Mouse (Mus musculus): ENCODE measurements around the gene Dapk3. TPM values are rescaled to one million over a fixed set of nuclear protein-coding genes. Genes with fewer than 3 reads are reported as not detected.
"Not testable (repeated sequence)": the region's sequence is repeated elsewhere in the genome, so short reads cannot be mapped to it uniquely, and the experiment has no call there.

The Dapk3 gene
- polyA plus RNA-seq, 1 experiment from 2014 or later = 17.8 TPM

DNA sequence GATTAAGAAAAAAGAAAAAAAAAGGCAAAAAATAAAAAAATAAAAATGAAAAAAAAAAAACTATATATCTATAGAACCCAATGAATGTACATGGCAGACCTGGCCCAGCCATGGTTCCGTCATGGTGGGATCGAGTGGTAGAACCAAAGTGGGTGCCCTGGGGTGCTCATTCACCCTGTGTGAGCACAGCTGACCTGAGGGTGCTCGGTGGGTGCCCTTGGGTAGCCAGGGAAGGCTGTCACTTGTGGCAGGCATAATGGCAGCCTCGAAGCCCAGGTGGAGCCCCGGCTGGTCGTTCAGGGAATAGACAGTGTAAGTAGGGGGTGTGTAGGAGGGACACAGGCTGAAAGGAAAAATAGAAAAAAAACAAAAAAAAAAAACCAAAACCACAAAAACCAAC, 31.5 kb upstream of the Dapk3 start:
- peaks cover 98% of the 10 kb centered on the region for H3K36me3 ChIP-seq (replicated peaks)
- WGBS (ENCODE audit: insufficient replicate concordance) = 61% methylated on average over 6 of the region's 6 CpGs
- H3K4me1 ChIP-seq (replicated peaks) = peaks cover 27% of the 10 kb centered on the region
- no peak overlapping the region for H3K4me2 ChIP-seq
- H3K9ac ChIP-seq = no peak overlapping the region
- no peak overlapping the region for H3K27ac ChIP-seq (replicated peaks)
- H3K27me3 ChIP-seq = no peaks in the 10 kb centered on the region
- no peaks in the 10 kb centered on the region for H3K9me3 ChIP-seq (replicated peaks)
- ATAC-seq (ENCODE audit: insufficient read depth) = no peak
- no peak overlapping the region for H3K4me3 ChIP-seq (replicated peaks)

DNA sequence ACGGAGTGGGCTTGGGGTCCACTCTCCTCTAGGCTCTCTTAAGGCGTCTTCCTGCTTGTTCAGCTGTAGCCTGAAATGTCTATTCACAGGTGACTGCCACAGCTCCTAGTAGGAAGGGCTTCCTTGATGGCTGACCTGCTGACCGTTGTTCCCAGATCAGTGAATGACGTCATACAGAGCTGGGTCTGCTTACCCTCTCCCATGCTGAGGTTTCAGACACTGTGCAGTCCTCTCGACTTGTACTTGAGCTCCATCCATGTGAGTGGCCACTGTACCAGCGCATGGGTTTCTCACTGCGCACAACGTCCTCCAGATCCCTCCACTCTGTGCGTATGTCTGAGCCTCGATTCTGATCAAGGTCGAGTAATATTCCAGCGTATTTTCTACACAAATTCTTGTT, 30.2 kb upstream of the Dapk3 start:
- no peaks in the 10 kb centered on the region for H3K27me3 ChIP-seq
- no peak overlapping the region for H3K4me2 ChIP-seq

DNA sequence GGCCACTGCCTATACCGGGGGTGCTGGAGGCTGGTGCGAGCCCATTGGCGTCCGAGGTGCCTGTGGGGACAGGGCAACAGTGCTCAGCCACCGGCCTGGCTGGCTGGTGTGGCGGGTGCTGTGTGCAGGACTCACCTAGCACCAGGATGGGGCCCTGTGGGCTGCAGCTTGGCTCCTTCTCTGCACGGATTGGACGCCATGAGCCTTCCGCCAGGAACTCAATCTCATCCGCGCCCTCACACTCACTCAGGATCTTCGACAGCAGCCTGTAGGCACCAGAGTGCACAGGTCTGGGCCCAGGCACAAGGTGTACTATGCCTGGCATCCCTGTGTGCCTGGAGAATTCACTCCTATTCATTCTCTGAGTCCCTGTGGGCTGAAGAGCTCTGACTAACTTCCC, 28.5 kb upstream of the Dapk3 start:
- WGBS (ENCODE audit: insufficient replicate concordance) = 91% methylated on average over 12 of the region's 12 CpGs
- Histone ChIP-seq H3K9me3 (replicated peaks) (no peaks in the 10 kb centered on the region), H3K27ac (replicated peaks) (no peak overlapping the region), H3K4me2 (no peak overlapping the region), H3K36me3 (replicated peaks) (peaks cover 96% of the 10 kb centered on the region), H3K4me1 (replicated peaks) (peaks cover 21% of the 10 kb centered on the region), H3K9ac (no peak overlapping the region), H3K27me3 (no peaks in the 10 kb centered on the region), H3K4me3 (replicated peaks) (no peak overlapping the region)
- no peak for ATAC-seq (ENCODE audit: insufficient read depth)

More for the DNA sequence above, 30.2 kb upstream of the Dapk3 start:
- ATAC-seq (ENCODE audit: insufficient read depth) = no peak
- H3K27ac ChIP-seq (replicated peaks) = no peak overlapping the region; the same call in 1 of the 2 replicates
- H3K36me3 ChIP-seq (replicated peaks) = peaks cover 98% of the 10 kb centered on the region
- H3K4me1 ChIP-seq (replicated peaks) = peaks cover 17% of the 10 kb centered on the region
- no peak overlapping the region for H3K9ac ChIP-seq
- 57% methylated on average over 12 of the region's 12 CpGs for WGBS (ENCODE audit: insufficient replicate concordance)
- no peak overlapping the region for H3K4me3 ChIP-seq (replicated peaks)
- no peaks in the 10 kb centered on the region for H3K9me3 ChIP-seq (replicated peaks)

DNA sequence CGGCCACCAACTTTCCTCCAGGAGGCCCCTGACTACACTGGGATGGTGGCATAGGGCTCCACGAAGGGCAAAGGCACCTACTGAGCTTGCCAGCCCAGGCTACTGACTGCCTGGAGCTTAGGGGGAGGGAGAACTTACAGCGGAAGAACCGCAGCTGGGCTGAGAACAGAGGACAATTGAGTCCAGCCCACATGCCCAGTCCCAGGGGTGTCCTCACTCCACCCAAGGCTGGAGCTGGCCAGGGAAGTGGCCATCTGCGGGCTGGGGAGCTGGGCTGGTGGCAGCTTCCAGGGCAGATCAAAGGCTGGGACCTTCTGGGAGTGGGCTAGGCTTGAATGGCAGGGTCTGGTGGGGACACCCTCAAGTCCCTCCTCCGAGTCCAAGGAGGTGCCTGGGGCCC, 28.1 kb upstream of the Dapk3 start:
- Histone ChIP-seq H3K9ac (no peak overlapping the region), H3K27me3 (no peaks in the 10 kb centered on the region), H3K4me2 (no peak overlapping the region), H3K27ac (replicated peaks) (no peak overlapping the region), H3K4me3 (replicated peaks) (no peak overlapping the region), H3K36me3 (replicated peaks) (peaks cover 93% of the 10 kb centered on the region), H3K4me1 (replicated peaks) (peaks cover 23% of the 10 kb centered on the region), H3K9me3 (replicated peaks) (no peaks in the 10 kb centered on the region)
- 84% methylated on average over 6 of the region's 6 CpGs for WGBS (ENCODE audit: insufficient replicate concordance)
- ATAC-seq (ENCODE audit: insufficient read depth) = no peak

DNA sequence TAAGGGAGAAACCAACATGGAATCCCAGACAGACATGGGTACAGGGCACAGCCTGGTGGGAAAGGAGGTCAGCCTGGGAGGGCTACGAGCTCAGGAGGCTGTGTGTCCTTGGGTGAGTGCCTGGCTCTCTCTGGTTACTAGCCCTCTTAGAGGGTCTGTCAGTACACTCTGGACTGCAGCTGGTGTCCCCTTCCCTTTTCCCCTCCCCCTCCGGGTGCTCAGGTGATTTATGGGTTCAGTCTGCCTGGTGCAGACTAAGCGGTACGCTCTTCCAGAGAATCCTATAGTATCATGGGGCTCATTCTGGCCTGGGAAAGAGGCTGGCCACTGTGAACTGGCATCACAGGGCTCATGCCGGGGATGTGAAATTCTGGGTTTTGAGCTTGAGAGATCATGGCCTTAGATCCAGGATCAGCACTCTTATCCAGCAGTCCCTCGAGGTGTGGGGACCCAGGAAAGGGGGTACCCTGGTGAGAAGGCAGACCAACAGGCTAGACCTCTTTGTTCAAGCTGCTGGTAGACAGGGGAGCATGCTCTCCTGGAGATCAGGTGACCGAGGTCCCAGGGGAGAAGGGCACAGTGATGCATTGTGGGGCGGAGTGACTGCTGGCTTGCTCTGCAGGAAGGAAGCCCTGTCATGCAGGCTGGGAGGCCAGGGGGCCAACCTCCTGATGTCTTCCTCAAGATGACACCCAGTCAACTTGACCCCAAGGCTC, 21.0 kb upstream of the Dapk3 start:
- no peak for ATAC-seq (ENCODE audit: insufficient read depth)
- peaks cover 71% of the 10 kb centered on the region for H3K4me1 ChIP-seq (replicated peaks)
- no peak overlapping the region for H3K27ac ChIP-seq (replicated peaks)
- no peaks in the 10 kb centered on the region for H3K27me3 ChIP-seq
- H3K9me3 ChIP-seq (replicated peaks) = no peaks in the 10 kb centered on the region
- WGBS (ENCODE audit: insufficient replicate concordance) = 55% methylated on average over 8 of the region's 8 CpGs
- H3K4me3 ChIP-seq (replicated peaks) = no peak overlapping the region
- H3K9ac ChIP-seq = no peak overlapping the region
- H3K4me2 ChIP-seq = no peak overlapping the region
- H3K36me3 ChIP-seq (replicated peaks) = peaks cover 68% of the 10 kb centered on the region

DNA sequence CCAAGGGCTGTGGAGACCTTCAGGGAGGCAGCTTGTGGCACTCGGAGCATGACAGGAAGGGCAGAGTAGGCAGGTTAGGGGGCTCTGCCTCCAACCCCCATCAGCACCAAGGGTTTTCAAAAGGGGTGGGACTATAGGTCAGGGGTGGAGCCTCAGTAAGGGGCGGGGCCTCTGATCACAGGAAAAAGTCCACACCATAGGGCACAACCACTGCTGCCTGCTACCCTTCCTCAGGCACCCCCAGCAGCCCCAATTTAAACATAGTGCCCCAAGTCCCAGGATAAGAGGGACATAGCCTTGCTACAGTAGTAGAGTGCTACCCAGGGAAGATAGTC, 20.5 kb upstream of the Dapk3 start:
- Histone ChIP-seq H3K4me2 (no peak overlapping the region), H3K36me3 (replicated peaks) (peaks cover 63% of the 10 kb centered on the region), H3K27me3 (no peaks in the 10 kb centered on the region), H3K4me1 (replicated peaks) (peaks cover 76% of the 10 kb centered on the region), H3K27ac (replicated peaks) (no peak overlapping the region), H3K9me3 (replicated peaks) (no peaks in the 10 kb centered on the region), H3K9ac (no peak overlapping the region), H3K4me3 (replicated peaks) (no peak overlapping the region)
- 25% methylated on average over 2 of the region's 2 CpGs for WGBS (ENCODE audit: insufficient replicate concordance)
- ATAC-seq (ENCODE audit: insufficient read depth) = no peak

DNA sequence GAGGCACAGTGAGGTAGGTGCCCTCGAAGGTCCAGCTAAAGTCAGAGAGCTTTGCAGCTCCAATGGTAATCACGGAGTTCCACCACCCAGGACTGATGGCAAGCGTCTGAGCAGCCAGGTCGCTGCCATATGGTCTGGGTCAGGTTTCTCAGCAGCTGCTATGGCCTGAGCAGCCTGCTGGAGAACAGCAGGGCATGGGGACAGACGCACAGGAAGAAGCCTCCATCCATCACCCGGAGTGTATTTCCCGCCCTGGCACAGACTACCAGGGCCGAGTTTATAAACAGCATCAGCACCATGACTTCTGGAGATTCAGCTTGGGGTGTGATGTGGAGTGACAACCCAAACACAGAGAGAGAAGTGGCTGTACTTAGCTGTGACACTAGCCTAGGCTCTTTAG, 17.7 kb upstream of the Dapk3 start:
- no peaks in the 10 kb centered on the region for H3K27me3 ChIP-seq
- no peak overlapping the region for H3K4me3 ChIP-seq (replicated peaks)
- no peaks in the 10 kb centered on the region for H3K9me3 ChIP-seq (replicated peaks)
- H3K36me3 ChIP-seq (replicated peaks) = peaks cover 39% of the 10 kb centered on the region
- no peak overlapping the region for H3K4me2 ChIP-seq
- WGBS (ENCODE audit: insufficient replicate concordance) = 77% methylated on average over 8 of the region's 8 CpGs
- H3K4me1 ChIP-seq (replicated peaks) = peaks cover 82% of the 10 kb centered on the region
- no peak for ATAC-seq (ENCODE audit: insufficient read depth)
- H3K27ac ChIP-seq (replicated peaks) = no peak overlapping the region
- no peak overlapping the region for H3K9ac ChIP-seq

DNA sequence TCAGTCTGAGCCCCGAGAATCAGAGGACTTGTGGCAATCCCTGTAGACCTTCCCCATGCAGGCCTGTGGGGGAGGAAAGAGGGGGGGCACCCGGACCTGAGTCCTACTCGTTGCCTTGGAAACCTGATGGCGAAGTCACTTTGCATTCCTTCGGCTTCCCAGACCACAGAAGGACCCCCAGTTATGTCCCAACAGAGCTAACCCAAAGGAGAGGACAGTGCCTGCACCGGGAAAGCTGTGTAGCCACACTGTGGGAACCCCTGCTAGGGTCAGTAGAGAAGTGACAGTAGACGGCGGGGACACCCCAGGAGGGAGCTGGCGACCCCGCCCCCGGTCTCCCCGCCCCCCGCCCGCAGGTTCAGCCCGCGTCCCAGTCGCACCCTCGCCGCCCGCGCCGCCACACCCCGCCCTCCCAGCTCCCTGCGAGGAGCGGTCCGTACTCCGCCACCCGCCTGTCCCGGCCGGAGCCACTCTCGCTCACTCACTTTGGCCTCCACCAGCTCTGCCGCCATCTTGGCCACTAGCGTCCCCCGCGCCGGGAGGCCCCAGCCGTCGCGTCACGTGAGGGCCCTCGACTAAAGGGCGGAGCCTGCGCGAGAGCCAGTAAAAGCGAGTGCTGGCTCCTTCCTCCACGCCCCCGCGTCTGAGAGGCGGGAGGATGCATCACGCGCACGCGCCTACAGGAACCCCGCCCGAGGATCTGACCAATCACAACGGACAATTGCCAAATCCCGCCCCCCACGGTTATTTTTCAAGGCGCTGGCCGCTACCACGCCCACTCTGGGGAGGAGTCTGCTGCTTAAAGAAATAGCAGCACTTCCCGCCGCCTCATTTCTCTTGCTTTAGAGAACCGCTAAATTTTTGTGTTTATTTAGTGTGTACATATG, 15.4 kb upstream of the Dapk3 start, which contains the start of gene Pias4:
Pias4 (minus strand) TSS at position 724 of the 887 bp plus-strand sequence.
- Histone ChIP-seq H3K36me3 (replicated peaks) (peaks cover 17% of the 10 kb centered on the region), H3K4me1 (replicated peaks) (peaks cover 62% of the 10 kb centered on the region), H3K9ac (peak within 1 kb of the TSS; percentile 91), H3K4me2 (peak within 1 kb of the TSS; percentile 96), H3K9me3 (replicated peaks) (no peaks in the 10 kb centered on the region), H3K4me3 (replicated peaks) (peak within 1 kb of the TSS; percentile 94), H3K27ac (replicated peaks) (peak within 1 kb of the TSS; percentile 91), H3K27me3 (no peaks in the 10 kb centered on the region)
- under 1% methylated on average over 63 of the region's 64 CpGs for WGBS (ENCODE audit: insufficient replicate concordance)
- peak; percentile 82 for ATAC-seq (ENCODE audit: insufficient read depth)

DNA sequence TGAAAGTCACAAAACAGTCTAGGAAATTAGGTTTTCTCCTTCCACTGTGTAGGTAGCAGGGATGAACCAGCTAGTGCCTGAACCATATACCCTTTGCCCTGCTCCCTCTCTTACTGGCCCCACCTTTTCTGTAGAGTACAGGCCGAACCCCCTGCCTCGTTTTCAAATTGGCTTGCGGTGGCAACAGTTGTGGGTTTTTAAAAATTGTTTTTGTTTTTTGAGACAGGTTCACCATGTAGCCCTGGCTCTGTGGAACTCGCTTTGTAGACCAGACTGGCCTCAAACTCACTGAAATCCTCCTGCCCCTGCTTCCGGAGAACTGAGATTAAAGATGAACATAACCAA, 14.7 kb upstream of the Dapk3 start:
- peaks cover 12% of the 10 kb centered on the region for H3K36me3 ChIP-seq (replicated peaks)
- no peaks in the 10 kb centered on the region for H3K27me3 ChIP-seq
- H3K9ac ChIP-seq = peak overlapping the region; percentile 61
- peaks cover 62% of the 10 kb centered on the region for H3K4me1 ChIP-seq (replicated peaks)
- H3K4me2 ChIP-seq = peak overlapping the region; percentile 96
- H3K9me3 ChIP-seq (replicated peaks) = no peaks in the 10 kb centered on the region
- 5% methylated on average over 5 of the region's 5 CpGs for WGBS (ENCODE audit: insufficient replicate concordance)
- peak overlapping the region; percentile 94 for H3K4me3 ChIP-seq (replicated peaks)
- ATAC-seq (ENCODE audit: insufficient read depth) = peak; percentile 55
- H3K27ac ChIP-seq (replicated peaks) = peak overlapping the region; percentile 91

DNA sequence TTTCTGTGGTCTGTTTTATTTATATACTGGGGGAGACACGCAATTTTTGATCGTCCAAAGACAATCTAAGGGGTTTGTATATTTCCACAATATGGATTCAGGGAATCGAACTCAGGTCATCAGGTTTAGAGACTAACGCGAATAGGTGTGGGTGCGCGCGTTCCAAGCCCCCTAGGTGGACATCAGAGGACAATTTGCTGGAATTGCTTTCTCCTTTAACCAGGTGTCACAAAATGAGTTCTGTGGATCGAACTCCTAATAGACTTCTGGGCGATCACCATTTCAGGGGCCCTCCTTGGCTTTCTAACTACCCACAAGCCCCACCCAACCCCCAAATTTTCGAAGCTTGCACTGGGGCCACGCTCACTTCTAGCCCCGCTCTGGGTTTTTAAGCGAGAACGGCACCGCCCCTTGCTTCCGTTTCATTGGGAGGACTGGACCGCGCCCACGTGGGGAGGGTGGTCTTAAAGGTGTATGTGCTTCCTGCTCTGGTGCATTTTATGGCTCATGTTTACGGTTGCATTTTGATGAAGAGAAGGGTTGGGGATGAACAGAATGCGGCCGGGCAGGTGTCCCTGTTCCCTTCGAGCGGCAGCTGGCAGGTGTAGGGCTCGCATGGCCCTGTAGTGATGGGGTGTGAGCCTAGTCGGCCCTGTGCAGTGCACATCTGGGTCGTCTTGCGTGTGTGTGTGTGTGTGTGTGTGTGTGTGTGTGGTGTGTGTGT, 14.1 kb upstream of the Dapk3 start:
- peaks cover 64% of the 10 kb centered on the region for H3K4me1 ChIP-seq (replicated peaks)
- ATAC-seq (ENCODE audit: insufficient read depth) = peak; percentile 64
- peak overlapping the region; percentile 94 for H3K4me3 ChIP-seq (replicated peaks)
- no peaks in the 10 kb centered on the region for H3K9me3 ChIP-seq (replicated peaks)
- peaks cover 6% of the 10 kb centered on the region for H3K36me3 ChIP-seq (replicated peaks)
- under 1% methylated on average over 29 of the region's 29 CpGs for WGBS (ENCODE audit: insufficient replicate concordance)
- no peaks in the 10 kb centered on the region for H3K27me3 ChIP-seq
- H3K4me2 ChIP-seq = peak overlapping the region; percentile 96
- peak overlapping the region; percentile 91 for H3K27ac ChIP-seq (replicated peaks)
- H3K9ac ChIP-seq = peak overlapping the region; percentile 61

DNA sequence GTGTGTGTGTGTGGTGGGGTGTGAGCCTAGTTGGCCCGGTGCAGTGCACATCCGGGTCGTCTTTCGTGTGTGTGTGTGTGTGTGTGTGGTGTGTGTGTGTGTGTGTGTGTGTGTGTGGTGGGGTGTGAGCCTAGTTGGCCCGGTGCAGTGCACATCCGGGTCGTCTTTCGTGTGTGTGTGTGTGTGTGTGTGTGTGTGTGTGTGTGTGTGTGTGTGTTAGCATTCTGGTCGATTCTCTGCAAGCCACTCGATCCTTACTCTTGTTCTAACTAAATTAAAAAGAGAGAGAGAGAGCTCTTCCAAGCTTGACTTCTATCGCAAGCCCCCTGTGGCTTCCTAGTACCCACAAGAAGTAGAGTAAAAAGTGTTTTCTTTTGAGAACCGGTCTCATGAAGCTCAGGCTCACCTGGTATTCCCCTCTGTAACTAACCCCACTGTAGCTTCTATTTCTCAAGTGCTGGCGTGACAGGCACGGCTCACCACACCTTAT, 13.3 kb upstream of the Dapk3 start:
- WGBS (ENCODE audit: insufficient replicate concordance) = 17% methylated on average over 11 of the region's 14 CpGs
- H3K36me3 ChIP-seq (replicated peaks); H3K9ac ChIP-seq; ATAC-seq (ENCODE audit: insufficient read depth); H3K9me3 ChIP-seq (replicated peaks); H3K27me3 ChIP-seq: not testable (repeated sequence)
- Histone ChIP-seq H3K4me1 (replicated peaks) (peaks cover 65% of the 10 kb centered on the region), H3K27ac (replicated peaks) (0 out of 2 replicates have a peak overlapping the region, but pooled peaks have one; percentile 58), H3K4me3 (replicated peaks) (peak overlapping the region; percentile 94; the same call in 1 of the 2 replicates), H3K4me2 (peak overlapping the region; percentile 96)
